Mouse (Mus musculus) heart, postnatal 0 days (tissue): ENCODE data around the gene Pde4d.

Experiments used
- CTCF ChIP-seq: IDR thresholded peaks from 2 replicates; pipeline ENCODE4 v1.5.1; 2016; ENCODE audit warnings: antibody characterized with exemption, control low read depth, low read depth
- EP300 ChIP-seq: IDR thresholded peaks from 2 replicates; pipeline ENCODE4 v1.6.1; 2016; ENCODE audit warnings: antibody characterized with exemption, low read depth

DNA sequence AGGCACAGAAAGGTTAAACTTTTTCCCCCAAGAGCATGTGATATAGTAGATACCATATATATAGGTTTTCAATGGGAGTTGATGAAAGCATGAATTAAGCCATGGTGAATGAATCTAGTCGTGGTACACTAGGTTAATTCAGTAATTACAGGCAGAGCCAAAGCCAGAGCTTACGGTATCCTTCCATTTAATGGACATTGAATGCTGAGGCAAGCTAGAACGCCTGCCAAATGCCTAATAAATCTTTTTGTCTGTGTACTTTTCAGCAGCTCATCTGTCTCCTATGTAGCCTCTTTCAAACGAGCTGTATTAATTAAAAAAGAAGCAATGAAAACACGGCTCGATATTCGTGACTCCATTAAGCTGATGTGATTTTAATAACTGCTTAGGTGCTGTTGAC is 862.8 kb downstream of the Pde4d start:
- no peak for TF ChIP-seq CTCF
- no peak for TF ChIP-seq EP300
